Mouse (Mus musculus) adrenal gland (tissue): ENCODE results near the gene Gdpd3.

ENCODE experiments used
- intact Hi-C: fragments of 180-260 bp; cut with DNase I; formaldehyde crosslinking; loops from one replicate; pipeline ENCODE4 v1.15.1; 2025

Gene Gdpd3

DNA sequence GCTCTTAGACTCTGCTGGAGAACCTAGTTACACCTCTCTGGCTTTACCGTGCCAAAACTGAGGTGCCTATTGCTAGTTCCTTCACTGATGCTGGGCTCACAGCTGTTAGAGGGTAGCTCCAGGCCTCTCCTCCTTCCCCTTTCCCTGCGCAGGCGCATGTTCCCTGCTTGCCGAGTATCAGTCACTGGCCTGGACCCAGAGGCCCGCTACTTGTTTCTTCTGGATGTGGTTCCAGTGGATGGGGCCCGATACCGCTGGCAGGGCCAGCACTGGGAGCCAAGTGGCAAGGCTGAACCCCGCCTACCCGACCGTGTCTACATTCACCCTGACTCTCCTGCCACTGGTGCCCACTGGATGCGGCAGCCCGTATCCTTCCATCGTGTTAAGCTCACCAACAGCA is 16.6 kb downstream of the Gdpd3 start:
- intact Hi-C loops: no loop called here

DNA sequence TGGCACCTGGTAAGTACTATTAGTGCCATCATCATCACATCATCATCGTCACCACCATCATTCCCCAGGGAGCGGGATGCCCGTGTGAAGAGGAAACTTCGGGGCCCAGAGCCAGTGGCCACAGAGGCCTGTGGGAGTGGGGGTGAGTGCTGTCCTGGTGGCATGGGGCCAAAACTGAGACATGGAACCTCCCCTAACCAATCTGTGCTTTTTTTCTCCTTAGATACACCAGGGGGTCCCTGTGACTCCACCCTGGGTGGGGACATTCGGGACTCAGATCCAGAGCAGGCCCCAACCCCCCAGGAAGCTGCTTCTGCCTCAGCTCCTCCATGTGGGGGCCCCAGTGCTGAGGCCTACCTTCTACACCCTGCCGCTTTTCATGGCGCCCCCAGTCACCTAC is 18.3 kb downstream of the Gdpd3 start:
- intact Hi-C loops: no loop called here

- intact Hi-C loops: no loop called here
Measured at GRCm38 (mm10) chr7:126785056-126785455, 18.9 kb downstream of the Gdpd3 start.

DNA sequence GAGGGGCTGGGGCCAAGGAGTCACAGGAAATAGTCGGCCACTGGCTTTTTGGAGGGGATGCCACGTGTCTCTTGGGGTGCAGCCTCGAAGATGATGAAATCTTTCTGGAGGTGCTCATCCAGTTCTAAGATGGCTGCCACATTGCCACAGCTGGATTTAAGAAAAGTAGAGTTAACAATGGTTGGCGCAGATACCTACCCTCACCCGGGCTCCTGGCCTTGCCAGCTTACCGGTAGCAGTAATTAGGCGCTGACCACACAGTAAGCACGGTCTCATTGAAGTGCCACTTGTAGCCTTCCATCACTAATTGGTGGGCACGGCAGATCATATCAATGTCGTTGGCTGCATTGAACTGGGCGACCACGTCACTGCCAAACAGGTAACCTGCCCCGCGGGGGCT is 20.0 kb downstream of the Gdpd3 start:
- intact Hi-C loops: no loop called here

GRCm38 (mm10) chr7:126789141-126789540 is 23.0 kb downstream of the Gdpd3 start:
- intact Hi-C loops: no loop called here

DNA sequence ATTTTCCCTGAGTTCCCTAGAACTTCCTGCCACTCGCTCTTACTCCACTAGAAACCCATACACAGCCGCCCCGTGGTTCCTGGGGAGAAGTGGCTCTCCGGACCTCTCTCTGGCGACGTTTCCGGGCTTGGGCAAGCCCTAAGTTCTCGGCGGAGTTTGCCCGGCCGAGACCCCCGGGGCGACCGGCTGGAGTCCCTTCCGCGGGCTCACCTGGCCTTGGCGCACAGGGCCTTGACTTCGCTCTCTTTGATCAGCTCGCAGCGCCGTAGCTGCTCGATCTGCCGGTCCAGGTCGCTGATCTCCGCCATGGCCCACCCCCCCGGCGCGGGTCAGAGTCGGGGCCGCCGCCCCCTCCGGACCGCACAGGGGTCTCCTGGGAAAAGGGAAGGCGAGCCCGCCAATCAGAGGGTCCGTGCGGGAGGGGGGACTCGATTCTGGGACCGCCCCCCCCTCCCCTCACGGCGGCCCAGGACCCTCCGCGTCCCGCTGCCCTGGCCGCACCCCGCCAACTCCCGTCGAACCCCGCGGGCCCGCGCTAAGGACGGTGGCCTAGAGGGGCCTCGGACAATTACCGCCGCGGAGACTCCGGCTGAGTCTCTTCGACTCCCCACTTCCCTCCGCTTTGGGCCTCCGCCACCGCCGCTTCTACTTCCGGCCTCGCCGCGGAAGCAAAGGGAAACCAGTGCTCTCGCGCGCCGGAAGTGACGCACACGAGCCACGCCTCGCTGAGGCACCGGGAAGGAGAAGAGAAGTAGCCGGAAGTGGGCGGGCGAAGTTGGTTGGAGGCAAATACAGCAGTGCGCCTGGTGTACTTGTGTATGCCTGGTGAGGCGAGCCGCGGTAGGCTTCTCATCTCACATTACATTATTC is 26.0 kb downstream of the Gdpd3 start, which contains the start of gene Ppp4c:
Ppp4c (minus strand) TSS at position 646 of the 870 bp plus-strand sequence.
- intact Hi-C loops: no loop called here

- intact Hi-C loops: no loop called here
Measured at GRCm38 (mm10) chr7:126792721-126793443, 26.7 kb downstream of the Gdpd3 start.

DNA sequence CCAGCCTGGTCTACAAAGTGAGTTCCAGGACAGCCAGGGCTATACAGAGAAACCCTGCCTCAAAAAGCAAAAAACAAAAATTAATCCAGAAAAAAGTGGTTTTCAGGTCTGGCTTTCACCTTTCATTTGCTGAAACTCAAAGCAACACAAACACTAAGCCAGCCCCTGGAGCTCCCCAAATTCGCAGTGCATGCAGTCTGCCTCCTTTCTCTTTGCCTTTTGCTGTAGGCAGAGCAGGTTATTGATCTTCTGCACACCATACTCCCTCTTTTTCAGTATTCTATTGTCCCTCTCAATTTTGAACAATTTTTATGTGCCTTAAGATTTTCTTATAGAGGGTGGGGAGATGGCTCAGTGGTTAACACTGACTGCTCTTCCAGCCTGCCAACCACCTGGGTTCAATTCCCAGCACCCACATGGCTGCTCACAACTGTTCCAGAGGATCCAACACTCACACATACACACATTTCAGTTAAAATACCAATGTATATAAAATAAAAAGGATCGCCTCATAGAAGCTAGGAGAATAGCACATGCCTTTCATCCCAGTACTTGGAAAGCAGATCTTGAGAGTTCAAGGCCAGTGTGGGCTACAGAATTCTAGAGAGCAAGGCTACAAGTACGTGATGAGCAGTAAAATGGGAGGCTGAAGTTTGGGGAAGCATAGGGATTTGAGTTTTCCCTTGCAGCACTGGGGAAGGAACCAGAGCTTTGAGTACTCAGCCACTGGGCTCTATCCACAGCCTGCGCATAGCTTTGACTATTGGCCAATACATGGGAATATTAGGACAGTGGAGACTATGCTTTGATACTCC is 27.5 kb downstream of the Gdpd3 start:
- intact Hi-C loops: no loop called here

DNA sequence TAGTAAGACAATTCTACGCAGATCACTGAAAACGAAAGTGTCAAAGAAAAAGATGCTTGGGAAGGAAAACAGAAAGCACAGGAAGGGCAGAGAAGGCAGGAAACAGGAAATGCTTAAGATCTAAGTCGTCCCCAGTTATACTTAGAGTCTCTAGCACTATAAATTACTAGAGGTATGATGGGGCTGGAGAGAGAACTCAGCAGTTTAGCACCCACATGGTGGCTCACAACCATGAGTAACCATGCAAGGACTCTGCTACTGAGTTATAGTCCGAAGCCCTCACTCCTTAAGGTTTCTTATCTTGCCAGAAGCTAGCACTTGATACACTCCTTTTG is 28.1 kb downstream of the Gdpd3 start:
- intact Hi-C loops: no loop called here

DNA sequence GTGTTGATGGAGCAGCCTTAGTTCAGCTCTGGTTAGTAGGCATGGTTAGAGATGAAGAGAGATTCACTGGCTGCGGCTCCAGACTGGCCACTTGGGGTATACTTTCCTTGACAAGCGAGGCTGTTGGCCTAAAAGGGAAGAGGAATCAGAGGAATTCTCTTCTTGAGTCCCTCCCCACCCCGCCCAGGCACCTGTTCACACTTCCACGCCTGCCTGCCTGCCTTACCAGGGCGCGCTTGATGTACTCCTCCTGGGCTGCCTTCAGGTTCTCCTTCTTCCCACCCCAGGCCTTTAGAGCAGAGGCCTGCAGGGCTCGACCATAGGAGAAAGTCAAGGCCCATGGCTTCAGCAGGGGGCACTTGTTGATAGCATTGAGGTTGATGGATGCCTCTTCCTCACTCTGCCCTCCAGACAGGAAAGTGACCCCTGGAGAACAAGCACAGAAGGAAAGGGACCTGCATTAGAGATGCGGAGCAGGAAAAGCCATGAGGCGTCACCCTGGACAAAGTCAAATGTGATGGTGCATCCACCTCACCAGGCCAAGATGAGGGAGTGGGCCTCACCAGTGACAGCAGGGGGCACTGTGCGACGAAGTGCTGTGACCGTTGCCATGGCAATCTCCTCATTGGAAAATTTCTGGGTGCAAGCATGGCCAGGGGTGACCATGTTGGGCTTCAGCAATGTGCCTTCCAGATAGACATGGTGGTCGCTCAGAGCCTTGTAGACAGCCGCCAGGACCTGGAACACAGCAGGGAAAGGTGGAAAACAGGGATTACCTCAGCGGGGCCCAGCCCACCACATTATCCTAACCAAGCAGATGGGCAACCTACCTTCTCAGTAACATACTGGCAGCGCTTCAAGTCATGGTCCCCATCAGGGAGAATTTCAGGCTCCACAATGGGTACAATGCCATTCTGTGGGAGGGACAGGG is 29.5 kb downstream of the Gdpd3 start:
- intact Hi-C loops: loop anchor here (5.0 kb wide), 1 partner anchor 33 kb away; no protein-coding TSS in a partner anchor

- intact Hi-C loops: loop anchor here (5.0 kb wide), 1 partner anchor 34 kb away; no protein-coding TSS in a partner anchor
Measured at GRCm38 (mm10) chr7:126796350-126796932, 30.3 kb downstream of the Gdpd3 start.

GRCm38 (mm10) chr7:126797411-126798126 is 31.4 kb downstream of the Gdpd3 start, which contains the start of gene Fam57b:
Fam57b (plus strand) TSS chr7:126797668.
- intact Hi-C loops: loop anchor here (5.0 kb wide), 1 partner anchor 35 kb away; no protein-coding TSS in a partner anchor

GRCm38 (mm10) chr7:126798127-126799049 is 32.3 kb downstream of the Gdpd3 start:
- intact Hi-C loops: loop anchor here (5.0 kb wide), 1 partner anchor 36 kb away; no protein-coding TSS in a partner anchor

DNA sequence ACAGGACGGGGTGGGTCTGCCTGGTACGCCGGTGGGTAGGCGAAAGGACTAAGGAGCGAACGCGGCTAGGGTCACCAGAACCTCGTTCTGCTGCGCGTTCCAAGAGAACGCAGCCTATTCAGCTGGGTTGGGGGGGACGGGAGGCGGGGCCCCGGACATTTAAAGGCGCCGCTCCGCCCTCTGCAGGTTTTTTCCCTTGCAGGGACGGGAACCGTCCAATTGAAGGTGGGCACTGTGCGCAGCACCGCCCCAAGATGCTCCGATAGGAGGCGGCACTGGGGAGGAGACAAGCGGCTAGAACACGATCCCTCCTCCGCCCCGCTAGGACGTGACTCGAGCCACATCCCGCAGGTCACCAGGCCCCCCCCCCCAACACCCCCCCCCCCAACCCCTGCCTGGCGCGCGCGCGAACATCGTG is 32.9 kb downstream of the Gdpd3 start:
- intact Hi-C loops: loop anchor here (5.0 kb wide), 1 partner anchor 37 kb away; no protein-coding TSS in a partner anchor

GRCm38 (mm10) chr7:126799468-126800268 is 33.5 kb downstream of the Gdpd3 start:
- intact Hi-C loops: loop anchor here (5.0 kb wide), 1 partner anchor 37 kb away; no protein-coding TSS in a partner anchor

- intact Hi-C loops: no loop called here
Measured at GRCm38 (mm10) chr7:126800269-126801056, 34.3 kb downstream of the Gdpd3 start.
